Mouse (Mus musculus) thymus, postnatal 36 days (tissue): ENCODE data around the gene Socs3.

Experiments
- DNase-seq, 2 experiments: peaks; one replicate each; pipeline ENCODE4 v3.0.0; 2022; ENCODE audit warnings: mixed read lengths in 2 of 2

Socs3 gene

GRCm38 (mm10) chr11:117918541-117918940 is 51.3 kb downstream of the Socs3 start:
- no peak for DNase-seq
